Mouse (Mus musculus): ENCODE measurements around the gene Ptpn21. TPM values are rescaled to one million over a fixed set of nuclear protein-coding genes. Genes with fewer than 3 reads are reported as not detected.
A peak's percentile ranks its signal among the peaks of the same experiment; 100 is the strongest.

The Ptpn21 gene
- polyA plus RNA-seq, 1 experiment from 2014 or later = 6.4 TPM

GRCm38 (mm10) chr12:98746746-98747379, 9.7 kb upstream of the Ptpn21 start, which contains the start of gene Zc3h14:
Gene Zc3h14 (plus strand): TSS chr12:98746964.
- Histone ChIP-seq H3K9me3 (ENCODE audit: control insufficient read depth, low read length) (no peaks in the 10 kb centered on the region), H3K27ac (ENCODE audit: low read depth, low read length) (peak within 1 kb of the TSS; percentile 88), H3K4me1 (replicated peaks; ENCODE audit: control insufficient read depth, insufficient read depth, low read length) (no peaks in the 10 kb centered on the region), H3K36me3 (ENCODE audit: control insufficient read depth, insufficient read depth, low read length) (no peaks in the 10 kb centered on the region), H3K9ac (ENCODE audit: low read depth, low read length) (peak within 1 kb of the TSS; percentile 92), H3K4me2 (replicated peaks; ENCODE audit: low read depth, low read length) (peak within 1 kb of the TSS; percentile 62), H3K4me3 (ENCODE audit: low read depth, low read length) (peak within 1 kb of the TSS; percentile 92), H3K27me3 (ENCODE audit: control insufficient read depth, insufficient read depth, low read length) (no peaks in the 10 kb centered on the region)
- DNase-seq (ENCODE audit: low spot score) (peak; percentile 99), ATAC-seq (ENCODE audit: low FRiP score) (peak; percentile 93)
- under 1% methylated on average over 78 of the region's 87 CpGs for WGBS

GRCm38 (mm10) chr12:98746131-98746530, 8.9 kb upstream of the Ptpn21 start:
- no peak overlapping the region for H3K27ac ChIP-seq (ENCODE audit: low read depth, low read length)
- H3K9me3 ChIP-seq (ENCODE audit: control insufficient read depth, low read length) = no peaks in the 10 kb centered on the region
- H3K4me3 ChIP-seq (ENCODE audit: low read depth, low read length) = no peak overlapping the region
- H3K36me3 ChIP-seq (ENCODE audit: control insufficient read depth, insufficient read depth, low read length) = no peaks in the 10 kb centered on the region
- no peaks in the 10 kb centered on the region for H3K27me3 ChIP-seq (ENCODE audit: control insufficient read depth, insufficient read depth, low read length)
- no peak overlapping the region for H3K9ac ChIP-seq (ENCODE audit: low read depth, low read length)
- no peaks in the 10 kb centered on the region for H3K4me1 ChIP-seq (replicated peaks; ENCODE audit: control insufficient read depth, insufficient read depth, low read length)
- peak; percentile 64 for ATAC-seq (ENCODE audit: low FRiP score)
- no peak overlapping the region for H3K4me2 ChIP-seq (replicated peaks; ENCODE audit: low read depth, low read length)
- DNase-seq (ENCODE audit: low spot score) = peak; percentile 33
- 4% methylated on average over 2 of the region's 2 CpGs for WGBS

GRCm38 (mm10) chr12:98745626-98746025, 8.4 kb upstream of the Ptpn21 start:
- no peaks in the 10 kb centered on the region for H3K4me1 ChIP-seq (replicated peaks; ENCODE audit: control insufficient read depth, insufficient read depth, low read length)
- H3K36me3 ChIP-seq (ENCODE audit: control insufficient read depth, insufficient read depth, low read length) = no peaks in the 10 kb centered on the region
- H3K4me2 ChIP-seq (replicated peaks; ENCODE audit: low read depth, low read length) = no peak overlapping the region
- 79% methylated on average over 4 of the region's 4 CpGs for WGBS
- H3K9me3 ChIP-seq (ENCODE audit: control insufficient read depth, low read length) = no peaks in the 10 kb centered on the region
- H3K4me3 ChIP-seq (ENCODE audit: low read depth, low read length) = no peak overlapping the region
- no peaks in the 10 kb centered on the region for H3K27me3 ChIP-seq (ENCODE audit: control insufficient read depth, insufficient read depth, low read length)
- DNase-seq (ENCODE audit: low spot score) (no peak), ATAC-seq (ENCODE audit: low FRiP score) (no peak)
- no peak overlapping the region for H3K9ac ChIP-seq (ENCODE audit: low read depth, low read length)
- no peak overlapping the region for H3K27ac ChIP-seq (ENCODE audit: low read depth, low read length)

- H3K4me2 ChIP-seq (replicated peaks; ENCODE audit: low read depth, low read length) = no peak overlapping the region
- H3K4me3 ChIP-seq (ENCODE audit: low read depth, low read length) = no peak overlapping the region
- H3K9ac ChIP-seq (ENCODE audit: low read depth, low read length) = no peak overlapping the region
- 64% methylated on average over 3 of the region's 3 CpGs for WGBS
- no peak overlapping the region for H3K27ac ChIP-seq (ENCODE audit: low read depth, low read length)
- H3K4me1 ChIP-seq (replicated peaks; ENCODE audit: control insufficient read depth, insufficient read depth, low read length) = no peaks in the 10 kb centered on the region
- peaks cover 5% of the 10 kb centered on the region; the same call in 1 of the 2 replicates for H3K27me3 ChIP-seq (ENCODE audit: control insufficient read depth, insufficient read depth, low read length)
- DNase-seq (ENCODE audit: low spot score) (no peak), ATAC-seq (ENCODE audit: low FRiP score) (no peak)
- no peaks in the 10 kb centered on the region for H3K9me3 ChIP-seq (ENCODE audit: control insufficient read depth, low read length)
- H3K36me3 ChIP-seq (ENCODE audit: control insufficient read depth, insufficient read depth, low read length) = no peaks in the 10 kb centered on the region
Observed at GRCm38 (mm10) chr12:98741011-98741501, 3.9 kb upstream of the Ptpn21 start.

- DNase-seq (ENCODE audit: low spot score) (peak; percentile 49), ATAC-seq (ENCODE audit: low FRiP score) (peak; percentile 41; the same call in 1 of the 2 replicates)
- H3K9ac ChIP-seq (ENCODE audit: low read depth, low read length) = peak overlapping the region; percentile 87
- H3K27me3 ChIP-seq (ENCODE audit: control insufficient read depth, insufficient read depth, low read length) = peaks cover 5% of the 10 kb centered on the region; the same call in 1 of the 2 replicates
- peak overlapping the region; percentile 66 for H3K4me3 ChIP-seq (ENCODE audit: low read depth, low read length)
- H3K4me2 ChIP-seq (replicated peaks; ENCODE audit: low read depth, low read length) = peak overlapping the region; percentile 91
- no peak overlapping the region for H3K27ac ChIP-seq (ENCODE audit: low read depth, low read length)
- no peaks in the 10 kb centered on the region for H3K9me3 ChIP-seq (ENCODE audit: control insufficient read depth, low read length)
- H3K4me1 ChIP-seq (replicated peaks; ENCODE audit: control insufficient read depth, insufficient read depth, low read length) = peaks cover 3% of the 10 kb centered on the region
- whole genome bisulfite sequencing = 6% methylated on average over 7 of the region's 7 CpGs
- no peaks in the 10 kb centered on the region for H3K36me3 ChIP-seq (ENCODE audit: control insufficient read depth, insufficient read depth, low read length)
Observed at GRCm38 (mm10) chr12:98737801-98738350, 671 bp upstream of the Ptpn21 start.

- ATAC-seq (ENCODE audit: low FRiP score) = peak; percentile 38
- Histone ChIP-seq H3K27me3 (ENCODE audit: control insufficient read depth, insufficient read depth, low read length) (peaks cover 5% of the 10 kb centered on the region; the same call in 1 of the 2 replicates), H3K9ac (ENCODE audit: low read depth, low read length) (peak overlapping the region; percentile 67), H3K4me2 (replicated peaks; ENCODE audit: low read depth, low read length) (peak overlapping the region; percentile 74), H3K36me3 (ENCODE audit: control insufficient read depth, insufficient read depth, low read length) (no peaks in the 10 kb centered on the region), H3K9me3 (ENCODE audit: control insufficient read depth, low read length) (no peaks in the 10 kb centered on the region), H3K4me1 (replicated peaks; ENCODE audit: control insufficient read depth, insufficient read depth, low read length) (peaks cover 3% of the 10 kb centered on the region), H3K4me3 (ENCODE audit: low read depth, low read length) (peak overlapping the region; percentile 66), H3K27ac (ENCODE audit: low read depth, low read length) (0 out of 2 replicates have a peak overlapping the region, but pooled peaks have one; percentile 10)
- WGBS = 11% methylated on average over 22 of the region's 22 CpGs
- DNase-seq (ENCODE audit: low spot score) = no peak
Observed at GRCm38 (mm10) chr12:98734880-98735801, 2.1 kb downstream of the Ptpn21 start.

- Histone ChIP-seq H3K36me3 (ENCODE audit: control insufficient read depth, insufficient read depth, low read length) (no peaks in the 10 kb centered on the region), H3K4me3 (ENCODE audit: low read depth, low read length) (peak overlapping the region; percentile 66), H3K27ac (ENCODE audit: low read depth, low read length) (peak overlapping the region; percentile 47; the same call in 1 of the 2 replicates), H3K27me3 (ENCODE audit: control insufficient read depth, insufficient read depth, low read length) (peaks cover 5% of the 10 kb centered on the region; the same call in 1 of the 2 replicates), H3K4me1 (replicated peaks; ENCODE audit: control insufficient read depth, insufficient read depth, low read length) (peaks cover 3% of the 10 kb centered on the region), H3K9ac (ENCODE audit: low read depth, low read length) (peak overlapping the region; percentile 70), H3K9me3 (ENCODE audit: control insufficient read depth, low read length) (no peaks in the 10 kb centered on the region), H3K4me2 (replicated peaks; ENCODE audit: low read depth, low read length) (peak overlapping the region; percentile 74)
- ATAC-seq (ENCODE audit: low FRiP score) (peak; percentile 86), DNase-seq (ENCODE audit: low spot score) (peak; percentile 91)
- WGBS = 2% methylated on average over 30 of the region's 30 CpGs
Observed at GRCm38 (mm10) chr12:98734246-98734879, 2.8 kb downstream of the Ptpn21 start.

- Histone ChIP-seq H3K36me3 (ENCODE audit: control insufficient read depth, insufficient read depth, low read length) (no peaks in the 10 kb centered on the region), H3K27ac (ENCODE audit: low read depth, low read length) (no peak overlapping the region), H3K9ac (ENCODE audit: low read depth, low read length) (peak overlapping the region; percentile 8; the same call in 1 of the 2 replicates), H3K4me1 (replicated peaks; ENCODE audit: control insufficient read depth, insufficient read depth, low read length) (peaks cover 3% of the 10 kb centered on the region), H3K4me3 (ENCODE audit: low read depth, low read length) (peak overlapping the region; percentile 66), H3K27me3 (ENCODE audit: control insufficient read depth, insufficient read depth, low read length) (peaks cover 5% of the 10 kb centered on the region; the same call in 1 of the 2 replicates), H3K9me3 (ENCODE audit: control insufficient read depth, low read length) (no peaks in the 10 kb centered on the region), H3K4me2 (replicated peaks; ENCODE audit: low read depth, low read length) (peak overlapping the region; percentile 74)
- no peak for ATAC-seq (ENCODE audit: low FRiP score)
- no peak for DNase-seq (ENCODE audit: low spot score)
- WGBS = 19% methylated on average over 12 of the region's 12 CpGs
Observed at GRCm38 (mm10) chr12:98733776-98734175, 3.4 kb downstream of the Ptpn21 start.

Data from hindbrain, embryonic 11.5 days (tissue).